Mouse (Mus musculus): ENCODE data around the gene Il10ra. TPM values are rescaled to one million over a fixed set of nuclear protein-coding genes. Genes with fewer than 3 reads are reported as not detected.

The Il10ra gene
- polyA plus RNA-seq, 1 experiment from 2014 or later: 0.52 TPM

GRCm38 (mm10) chr9:45299231-45300006 lies 30.5 kb upstream of the Il10ra start:
- no peaks in the 10 kb centered on the region for H3K9me3 ChIP-seq (ENCODE audit: control insufficient read depth, low read length)
- 79% methylated on average over 11 of the region's 11 CpGs for WGBS
- no peaks in the 10 kb centered on the region for H3K36me3 ChIP-seq (ENCODE audit: control insufficient read depth, insufficient read depth)
- no peaks in the 10 kb centered on the region for H3K27me3 ChIP-seq (replicated peaks; ENCODE audit: control insufficient read depth, insufficient read depth, low read length)
- ATAC-seq: no peak
- H3K9ac ChIP-seq (replicated peaks; ENCODE audit: low read depth, low read length): no peak overlapping the region
- H3K4me3 ChIP-seq (replicated peaks; ENCODE audit: low read length): no peak overlapping the region
- H3K4me1 ChIP-seq (replicated peaks; ENCODE audit: control insufficient read depth, insufficient read depth, low read length): peaks cover 6% of the 10 kb centered on the region; the same call in 1 of the 2 replicates
- H3K4me2 ChIP-seq (ENCODE audit: low read length): no peak overlapping the region
- no peak overlapping the region for H3K27ac ChIP-seq (ENCODE audit: low read length)

GRCm38 (mm10) chr9:45294210-45295011 lies 25.5 kb upstream of the Il10ra start:
- no peaks in the 10 kb centered on the region for H3K36me3 ChIP-seq (ENCODE audit: control insufficient read depth, insufficient read depth)
- no peaks in the 10 kb centered on the region for H3K9me3 ChIP-seq (ENCODE audit: control insufficient read depth, low read length)
- no peak overlapping the region for H3K4me3 ChIP-seq (replicated peaks; ENCODE audit: low read length)
- no peak overlapping the region for H3K27ac ChIP-seq (ENCODE audit: low read length)
- no peak for ATAC-seq
- no peaks in the 10 kb centered on the region for H3K4me1 ChIP-seq (replicated peaks; ENCODE audit: control insufficient read depth, insufficient read depth, low read length)
- no peak overlapping the region for H3K4me2 ChIP-seq (ENCODE audit: low read length)
- 73% methylated on average over 10 of the region's 10 CpGs for WGBS
- H3K27me3 ChIP-seq (replicated peaks; ENCODE audit: control insufficient read depth, insufficient read depth, low read length): no peaks in the 10 kb centered on the region
- no peak overlapping the region for H3K9ac ChIP-seq (replicated peaks; ENCODE audit: low read depth, low read length)

- H3K27ac ChIP-seq (ENCODE audit: low read length): no peak overlapping the region
- WGBS: 80% methylated on average over 11 of the region's 11 CpGs
- ATAC-seq: no peak
These were observed 22.7 kb upstream of the Il10ra start for GRCm38 (mm10) chr9:45291481-45292168.

GRCm38 (mm10) chr9:45282466-45282865 lies 13.5 kb upstream of the Il10ra start:
- no peaks in the 10 kb centered on the region for H3K9me3 ChIP-seq (ENCODE audit: control insufficient read depth, low read length)
- ATAC-seq: no peak
- H3K4me3 ChIP-seq (replicated peaks; ENCODE audit: low read length): no peak overlapping the region
- no peaks in the 10 kb centered on the region for H3K4me1 ChIP-seq (replicated peaks; ENCODE audit: control insufficient read depth, insufficient read depth, low read length)
- H3K9ac ChIP-seq (replicated peaks; ENCODE audit: low read depth, low read length): no peak overlapping the region
- WGBS: 89% methylated on average over 5 of the region's 5 CpGs
- no peaks in the 10 kb centered on the region for H3K36me3 ChIP-seq (ENCODE audit: control insufficient read depth, insufficient read depth)
- no peak overlapping the region for H3K4me2 ChIP-seq (ENCODE audit: low read length)
- H3K27ac ChIP-seq (ENCODE audit: low read length): no peak overlapping the region
- no peaks in the 10 kb centered on the region for H3K27me3 ChIP-seq (replicated peaks; ENCODE audit: control insufficient read depth, insufficient read depth, low read length)

More at GRCm38 (mm10) chr9:45291481-45292168, 22.7 kb upstream of the Il10ra start:
- Histone ChIP-seq H3K4me1 (replicated peaks; ENCODE audit: control insufficient read depth, insufficient read depth, low read length) (no peaks in the 10 kb centered on the region), H3K9ac (replicated peaks; ENCODE audit: low read depth, low read length) (no peak overlapping the region), H3K4me3 (replicated peaks; ENCODE audit: low read length) (no peak overlapping the region), H3K36me3 (ENCODE audit: control insufficient read depth, insufficient read depth) (no peaks in the 10 kb centered on the region), H3K4me2 (ENCODE audit: low read length) (no peak overlapping the region), H3K9me3 (ENCODE audit: control insufficient read depth, low read length) (no peaks in the 10 kb centered on the region), H3K27me3 (replicated peaks; ENCODE audit: control insufficient read depth, insufficient read depth, low read length) (no peaks in the 10 kb centered on the region)

- Histone ChIP-seq H3K4me3 (replicated peaks; ENCODE audit: low read length) (no peak overlapping the region), H3K4me2 (ENCODE audit: low read length) (no peak overlapping the region), H3K27ac (ENCODE audit: low read length) (no peak overlapping the region), H3K36me3 (ENCODE audit: control insufficient read depth, insufficient read depth) (no peaks in the 10 kb centered on the region), H3K9ac (replicated peaks; ENCODE audit: low read depth, low read length) (no peak overlapping the region), H3K9me3 (ENCODE audit: control insufficient read depth, low read length) (no peaks in the 10 kb centered on the region), H3K27me3 (replicated peaks; ENCODE audit: control insufficient read depth, insufficient read depth, low read length) (no peaks in the 10 kb centered on the region), H3K4me1 (replicated peaks; ENCODE audit: control insufficient read depth, insufficient read depth, low read length) (no peaks in the 10 kb centered on the region)
- WGBS: 80% methylated on average over 3 of the region's 3 CpGs
- ATAC-seq: no peak
These were observed 11.9 kb upstream of the Il10ra start for GRCm38 (mm10) chr9:45280891-45281290.

- WGBS: 80% methylated on average over 3 of the region's 3 CpGs
- H3K9me3 ChIP-seq (ENCODE audit: control insufficient read depth, low read length): no peaks in the 10 kb centered on the region
- H3K27ac ChIP-seq (ENCODE audit: low read length): no peak overlapping the region
- no peaks in the 10 kb centered on the region for H3K36me3 ChIP-seq (ENCODE audit: control insufficient read depth, insufficient read depth)
- no peak overlapping the region for H3K4me2 ChIP-seq (ENCODE audit: low read length)
- no peaks in the 10 kb centered on the region for H3K27me3 ChIP-seq (replicated peaks; ENCODE audit: control insufficient read depth, insufficient read depth, low read length)
- no peak overlapping the region for H3K9ac ChIP-seq (replicated peaks; ENCODE audit: low read depth, low read length)
- no peak for ATAC-seq
- no peaks in the 10 kb centered on the region for H3K4me1 ChIP-seq (replicated peaks; ENCODE audit: control insufficient read depth, insufficient read depth, low read length)
- no peak overlapping the region for H3K4me3 ChIP-seq (replicated peaks; ENCODE audit: low read length)
These were observed 11.1 kb upstream of the Il10ra start for GRCm38 (mm10) chr9:45280059-45280458.

GRCm38 (mm10) chr9:45274635-45275034 lies 5.7 kb upstream of the Il10ra start:
- Histone ChIP-seq H3K36me3 (ENCODE audit: control insufficient read depth, insufficient read depth) (no peaks in the 10 kb centered on the region), H3K9me3 (ENCODE audit: control insufficient read depth, low read length) (no peaks in the 10 kb centered on the region), H3K27ac (ENCODE audit: low read length) (no peak overlapping the region), H3K4me1 (replicated peaks; ENCODE audit: control insufficient read depth, insufficient read depth, low read length) (no peaks in the 10 kb centered on the region), H3K27me3 (replicated peaks; ENCODE audit: control insufficient read depth, insufficient read depth, low read length) (peaks cover 3% of the 10 kb centered on the region; the same call in 1 of the 2 replicates), H3K9ac (replicated peaks; ENCODE audit: low read depth, low read length) (no peak overlapping the region), H3K4me2 (ENCODE audit: low read length) (no peak overlapping the region), H3K4me3 (replicated peaks; ENCODE audit: low read length) (no peak overlapping the region)
- no peak for ATAC-seq
- WGBS: 86% methylated on average over 2 of the region's 2 CpGs

GRCm38 (mm10) chr9:45274218-45274617 lies 5.3 kb upstream of the Il10ra start:
- Histone ChIP-seq H3K9ac (replicated peaks; ENCODE audit: low read depth, low read length) (no peak overlapping the region), H3K4me3 (replicated peaks; ENCODE audit: low read length) (no peak overlapping the region), H3K9me3 (ENCODE audit: control insufficient read depth, low read length) (no peaks in the 10 kb centered on the region), H3K4me2 (ENCODE audit: low read length) (no peak overlapping the region), H3K27me3 (replicated peaks; ENCODE audit: control insufficient read depth, insufficient read depth, low read length) (peaks cover 6% of the 10 kb centered on the region; the same call in 1 of the 2 replicates), H3K4me1 (replicated peaks; ENCODE audit: control insufficient read depth, insufficient read depth, low read length) (no peaks in the 10 kb centered on the region; the same call in 1 of the 2 replicates), H3K36me3 (ENCODE audit: control insufficient read depth, insufficient read depth) (no peaks in the 10 kb centered on the region), H3K27ac (ENCODE audit: low read length) (no peak overlapping the region)
- no peak for ATAC-seq
- 87% methylated on average over 4 of the region's 4 CpGs for WGBS

GRCm38 (mm10) chr9:45272213-45272612 lies 3.3 kb upstream of the Il10ra start:
- Histone ChIP-seq H3K27me3 (replicated peaks; ENCODE audit: control insufficient read depth, insufficient read depth, low read length) (peaks cover 18% of the 10 kb centered on the region; the same call in 1 of the 2 replicates), H3K36me3 (ENCODE audit: control insufficient read depth, insufficient read depth) (no peaks in the 10 kb centered on the region), H3K9me3 (ENCODE audit: control insufficient read depth, low read length) (no peaks in the 10 kb centered on the region), H3K9ac (replicated peaks; ENCODE audit: low read depth, low read length) (no peak overlapping the region), H3K27ac (ENCODE audit: low read length) (no peak overlapping the region), H3K4me2 (ENCODE audit: low read length) (no peak overlapping the region), H3K4me1 (replicated peaks; ENCODE audit: control insufficient read depth, insufficient read depth, low read length) (peaks cover 8% of the 10 kb centered on the region), H3K4me3 (replicated peaks; ENCODE audit: low read length) (no peak overlapping the region)
- no peak for ATAC-seq
- 55% methylated on average over 5 of the region's 5 CpGs for WGBS
